Mouse (Mus musculus): Measurements from ENCODE around the gene Cybrd1. TPM values are rescaled to one million over a fixed set of nuclear protein-coding genes. Genes with fewer than 3 reads are reported as not detected.
A peak's percentile ranks its signal among the peaks of the same experiment; 100 is the strongest.

Gene Cybrd1
- polyA plus RNA-seq, 1 experiment from 2014 or later = 1.5 TPM

GRCm38 (mm10) chr2:71159576-71160306 lies 42.0 kb downstream of the Cybrd1 start:
- 79% methylated on average over 16 of the region's 16 CpGs for WGBS
- Histone ChIP-seq H3K36me3 (no peaks in the 10 kb centered on the region), H3K4me1 (peaks cover 26% of the 10 kb centered on the region), H3K27ac (no peak overlapping the region), H3K9ac (no peak overlapping the region), H3K4me3 (replicated peaks) (no peak overlapping the region), H3K27me3 (no peaks in the 10 kb centered on the region), H3K9me3 (replicated peaks) (no peaks in the 10 kb centered on the region), H3K4me2 (no peak overlapping the region)
- ATAC-seq (replicated peaks; ENCODE audit: low FRiP score) = no peak

- no peaks in the 10 kb centered on the region for H3K9me3 ChIP-seq (replicated peaks)
- no peak overlapping the region for H3K9ac ChIP-seq
- H3K27ac ChIP-seq = no peak overlapping the region
- H3K4me2 ChIP-seq = no peak overlapping the region
- no peak for ATAC-seq (replicated peaks; ENCODE audit: low FRiP score)
- no peak overlapping the region for H3K4me3 ChIP-seq (replicated peaks)
- WGBS = 70% methylated on average over 11 of the region's 11 CpGs
- peaks cover 26% of the 10 kb centered on the region for H3K4me1 ChIP-seq
- no peaks in the 10 kb centered on the region for H3K36me3 ChIP-seq
- 0 out of 2 replicates have a peak, but pooled peaks cover 2% of the 10 kb centered on the region for H3K27me3 ChIP-seq
These were observed 42.7 kb downstream of the Cybrd1 start for GRCm38 (mm10) chr2:71160307-71160861.

GRCm38 (mm10) chr2:71161558-71161957 lies 43.8 kb downstream of the Cybrd1 start:
- 66% methylated on average over 7 of the region's 7 CpGs for WGBS
- H3K27me3 ChIP-seq = 0 out of 2 replicates have a peak, but pooled peaks cover 2% of the 10 kb centered on the region
- H3K4me1 ChIP-seq = peaks cover 26% of the 10 kb centered on the region
- H3K4me2 ChIP-seq = no peak overlapping the region
- no peaks in the 10 kb centered on the region for H3K9me3 ChIP-seq (replicated peaks)
- H3K9ac ChIP-seq = no peak overlapping the region
- ATAC-seq (replicated peaks; ENCODE audit: low FRiP score) = no peak
- no peak overlapping the region for H3K4me3 ChIP-seq (replicated peaks)
- H3K36me3 ChIP-seq = no peaks in the 10 kb centered on the region
- H3K27ac ChIP-seq = no peak overlapping the region

GRCm38 (mm10) chr2:71162831-71163621 lies 45.3 kb downstream of the Cybrd1 start:
- Histone ChIP-seq H3K4me1 (peaks cover 26% of the 10 kb centered on the region), H3K9ac (no peak overlapping the region), H3K27me3 (0 out of 2 replicates have a peak, but pooled peaks cover 2% of the 10 kb centered on the region), H3K27ac (no peak overlapping the region), H3K4me2 (no peak overlapping the region), H3K36me3 (no peaks in the 10 kb centered on the region), H3K9me3 (replicated peaks) (no peaks in the 10 kb centered on the region), H3K4me3 (replicated peaks) (no peak overlapping the region)
- ATAC-seq (replicated peaks; ENCODE audit: low FRiP score) = 0 out of 2 replicates have a peak, but pooled peaks have one; percentile 25
- WGBS = 66% methylated on average over 25 of the region's 25 CpGs

GRCm38 (mm10) chr2:71167211-71167610 lies 49.5 kb downstream of the Cybrd1 start:
- Histone ChIP-seq H3K4me3 (replicated peaks) (no peak overlapping the region), H3K4me1 (peaks cover 10% of the 10 kb centered on the region; the same call in 1 of the 2 replicates), H3K4me2 (no peak overlapping the region), H3K27ac (no peak overlapping the region), H3K36me3 (no peaks in the 10 kb centered on the region), H3K9me3 (replicated peaks) (no peaks in the 10 kb centered on the region), H3K9ac (no peak overlapping the region), H3K27me3 (0 out of 2 replicates have a peak, but pooled peaks cover 2% of the 10 kb centered on the region)
- WGBS = 76% methylated on average over 4 of the region's 4 CpGs
- no peak for ATAC-seq (replicated peaks; ENCODE audit: low FRiP score)

GRCm38 (mm10) chr2:71168461-71169021 lies 50.8 kb downstream of the Cybrd1 start:
- Histone ChIP-seq H3K4me3 (replicated peaks) (no peak overlapping the region), H3K9ac (no peak overlapping the region), H3K27me3 (0 out of 2 replicates have a peak, but pooled peaks cover 2% of the 10 kb centered on the region), H3K27ac (no peak overlapping the region), H3K9me3 (replicated peaks) (no peaks in the 10 kb centered on the region), H3K4me2 (no peak overlapping the region), H3K36me3 (no peaks in the 10 kb centered on the region), H3K4me1 (0 out of 2 replicates have a peak, but pooled peaks cover 2% of the 10 kb centered on the region)
- no peak for ATAC-seq (replicated peaks; ENCODE audit: low FRiP score)
- WGBS = 54% methylated on average over 10 of the region's 10 CpGs

- Histone ChIP-seq H3K36me3 (no peaks in the 10 kb centered on the region), H3K4me1 (0 out of 2 replicates have a peak, but pooled peaks cover 2% of the 10 kb centered on the region), H3K27me3 (0 out of 2 replicates have a peak, but pooled peaks cover 8% of the 10 kb centered on the region), H3K9me3 (replicated peaks) (no peaks in the 10 kb centered on the region), H3K4me3 (replicated peaks) (no peak overlapping the region), H3K4me2 (no peak overlapping the region), H3K27ac (no peak overlapping the region), H3K9ac (no peak overlapping the region)
- no peak for ATAC-seq (replicated peaks; ENCODE audit: low FRiP score)
- 73% methylated on average over 3 of the region's 3 CpGs for WGBS
These were observed 55.3 kb downstream of the Cybrd1 start for GRCm38 (mm10) chr2:71173031-71173430.

- 72% methylated on average over 9 of the region's 9 CpGs for WGBS
- H3K4me3 ChIP-seq (replicated peaks) = no peak overlapping the region
These were observed 58.9 kb downstream of the Cybrd1 start for GRCm38 (mm10) chr2:71176329-71177249.

GRCm38 (mm10) chr2:71177250-71177615 lies 59.5 kb downstream of the Cybrd1 start:
- no peak overlapping the region for H3K27ac ChIP-seq

More at GRCm38 (mm10) chr2:71176329-71177249, 58.9 kb downstream of the Cybrd1 start:
- Histone ChIP-seq H3K27ac (no peak overlapping the region), H3K36me3 (no peaks in the 10 kb centered on the region), H3K9me3 (replicated peaks) (peaks cover 3% of the 10 kb centered on the region; the same call in 1 of the 2 replicates), H3K9ac (no peak overlapping the region), H3K4me2 (no peak overlapping the region), H3K4me1 (peaks cover 10% of the 10 kb centered on the region), H3K27me3 (0 out of 2 replicates have a peak, but pooled peaks cover 12% of the 10 kb centered on the region)
- no peak for ATAC-seq (replicated peaks; ENCODE audit: low FRiP score)

GRCm38 (mm10) chr2:71177760-71178159 lies 60.0 kb downstream of the Cybrd1 start:
- peaks cover 10% of the 10 kb centered on the region for H3K4me1 ChIP-seq
- no peak overlapping the region for H3K9ac ChIP-seq
- no peak for ATAC-seq (replicated peaks; ENCODE audit: low FRiP score)
- H3K4me2 ChIP-seq = no peak overlapping the region
- H3K9me3 ChIP-seq (replicated peaks) = peaks cover 3% of the 10 kb centered on the region; the same call in 1 of the 2 replicates
- 0 out of 2 replicates have a peak, but pooled peaks cover 14% of the 10 kb centered on the region for H3K27me3 ChIP-seq
- H3K4me3 ChIP-seq (replicated peaks) = no peak overlapping the region
- no peaks in the 10 kb centered on the region for H3K36me3 ChIP-seq
- 98% methylated on average over 1 of the region's 1 CpGs for WGBS
- H3K27ac ChIP-seq = no peak overlapping the region

More at GRCm38 (mm10) chr2:71177250-71177615, 59.5 kb downstream of the Cybrd1 start:
- H3K4me2 ChIP-seq = no peak overlapping the region
- peaks cover 10% of the 10 kb centered on the region for H3K4me1 ChIP-seq
- WGBS = 74% methylated on average over 1 of the region's 1 CpGs
- no peaks in the 10 kb centered on the region for H3K36me3 ChIP-seq
- 0 out of 2 replicates have a peak, but pooled peaks cover 12% of the 10 kb centered on the region for H3K27me3 ChIP-seq
- no peak for ATAC-seq (replicated peaks; ENCODE audit: low FRiP score)
- no peak overlapping the region for H3K9ac ChIP-seq
- peaks cover 3% of the 10 kb centered on the region; the same call in 1 of the 2 replicates for H3K9me3 ChIP-seq (replicated peaks)
- H3K4me3 ChIP-seq (replicated peaks) = no peak overlapping the region

- no peak for ATAC-seq (replicated peaks; ENCODE audit: low FRiP score)
- H3K27me3 ChIP-seq = 0 out of 2 replicates have a peak, but pooled peaks cover 12% of the 10 kb centered on the region
- H3K9ac ChIP-seq = no peak overlapping the region
- peaks cover 10% of the 10 kb centered on the region for H3K4me1 ChIP-seq
- peaks cover 3% of the 10 kb centered on the region; the same call in 1 of the 2 replicates for H3K9me3 ChIP-seq (replicated peaks)
- H3K27ac ChIP-seq = no peak overlapping the region
- no peaks in the 10 kb centered on the region for H3K36me3 ChIP-seq
- 80% methylated on average over 10 of the region's 10 CpGs for WGBS
- no peak overlapping the region for H3K4me3 ChIP-seq (replicated peaks)
- no peak overlapping the region for H3K4me2 ChIP-seq
These were observed 62.0 kb downstream of the Cybrd1 start for GRCm38 (mm10) chr2:71179716-71180115.

All from kidney, embryonic 15.5 days (tissue).